Mouse (Mus musculus): ENCODE data around the gene Aqp1. TPM values are rescaled to one million over a fixed set of nuclear protein-coding genes. Genes with fewer than 3 reads are reported as not detected.

The Aqp1 gene
- total RNA-seq (2021): 100 to 1,000 TPM; 108 to 109 TPM
- long read RNA-seq, experiment 1, transcript Aqp1-201 (4 exons, 2,627 nt): major isoform, 11 of 20 reads
- long read RNA-seq, experiment 1, partial matches to known transcripts: 9 of 20 reads
- long read RNA-seq, experiment 1, other reads (novel, unspliced or antisense): 0 of 20 reads
- long read RNA-seq, experiment 2, transcript Aqp1-201 (4 exons, 2,627 nt): major isoform, 26 of 40 reads
- long read RNA-seq, experiment 2, partial matches to known transcripts: 13 of 40 reads
- long read RNA-seq, experiment 2, other reads (novel, unspliced or antisense): 1 of 40 reads

DNA sequence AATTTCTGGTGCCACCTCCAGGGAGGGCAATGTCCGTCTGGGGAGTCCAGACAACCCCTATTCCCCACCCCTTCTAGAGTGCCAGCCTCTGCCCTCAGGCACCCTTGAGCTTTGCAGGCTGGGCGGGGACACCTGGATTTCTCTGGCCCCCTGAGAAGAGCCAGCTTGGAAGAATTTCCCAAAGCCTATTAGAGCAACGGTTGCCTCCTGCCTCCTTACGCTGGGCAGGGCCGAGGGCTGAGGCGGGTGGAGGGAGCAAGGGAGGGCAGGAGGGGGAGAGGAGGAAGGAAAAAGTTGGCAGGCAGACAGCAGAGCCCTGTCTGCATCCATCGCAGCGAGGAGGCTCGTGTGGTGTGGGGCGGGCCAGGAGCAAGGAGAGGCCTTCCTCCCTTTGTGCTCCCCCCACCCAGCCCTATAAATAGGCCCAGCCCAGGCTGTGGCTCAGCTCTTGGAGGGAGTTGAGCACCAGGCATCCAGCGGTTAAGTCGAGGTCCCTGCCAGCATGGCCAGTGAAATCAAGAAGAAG lies at the start of gene Aqp1:
TSS of gene Aqp1 (plus strand) at position 444 of the 526 bp plus-strand sequence.
- DNase-seq (ENCODE audit: low spot score in 2 of 2): peak; percentile 42 to 66

DNA sequence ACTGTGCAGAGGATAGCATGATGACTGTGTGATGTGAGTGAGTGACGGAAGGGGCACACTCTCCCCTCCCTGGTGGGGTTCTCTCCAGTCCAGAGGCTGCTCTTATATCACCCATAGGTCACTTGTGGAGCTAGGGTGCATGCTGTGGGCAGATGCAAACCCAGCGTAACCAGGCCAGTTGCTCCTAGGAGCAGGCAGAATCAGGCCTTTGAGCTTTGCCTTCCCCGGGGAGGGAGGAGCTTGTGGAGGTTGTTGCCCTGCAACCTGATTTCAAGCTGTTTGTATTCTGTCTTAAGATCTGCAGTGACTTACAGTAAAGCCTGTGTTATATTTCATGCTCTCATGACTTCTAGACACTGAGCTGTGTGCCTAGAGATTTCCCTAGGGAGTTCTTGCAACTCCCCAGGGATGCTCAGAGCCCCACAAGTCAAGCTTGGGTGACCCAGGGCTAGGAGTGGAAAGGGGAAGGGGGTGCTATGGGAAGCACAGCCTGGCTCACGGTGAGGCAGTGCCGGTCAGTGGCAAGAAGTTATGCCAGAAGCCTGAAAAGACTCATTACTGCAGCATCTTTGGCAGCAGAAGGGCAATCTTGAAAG lies 48.1 kb upstream of the Aqp1 start:
- no peak for DNase-seq (ENCODE audit: low spot score in 2 of 2)

DNA sequence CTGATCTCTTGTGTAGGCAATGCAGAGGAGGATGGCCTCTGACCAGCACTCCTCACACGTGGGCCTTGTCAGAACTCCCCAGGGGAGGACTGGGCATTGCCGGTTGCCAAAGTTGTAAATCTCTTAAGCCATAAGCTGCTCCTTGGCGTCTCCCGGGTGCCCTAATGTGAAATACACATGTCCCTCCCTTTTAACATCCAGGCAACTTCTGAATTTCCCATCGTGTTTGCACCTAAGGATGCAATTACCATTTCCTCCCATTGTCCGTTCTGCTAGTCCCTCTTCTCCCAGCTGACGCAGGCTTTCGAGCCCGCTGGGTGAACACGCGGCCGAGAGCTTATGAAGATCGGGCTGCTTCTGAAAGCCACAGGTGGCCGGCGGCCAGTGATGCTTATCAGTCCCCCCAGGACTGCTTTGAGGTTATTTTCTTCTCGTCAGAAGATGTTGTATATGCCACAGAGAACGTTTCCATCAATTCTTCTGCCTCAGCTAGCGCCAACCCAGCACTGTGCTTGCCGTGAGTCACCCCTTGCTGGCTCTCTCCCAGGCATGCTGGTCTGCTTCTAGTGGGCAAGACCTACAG lies 41.6 kb upstream of the Aqp1 start:
- DNase-seq (ENCODE audit: low spot score in 2 of 2): peak in 1 of 2 experiments; percentile 36

GRCm38 (mm10) chr6:55295325-55295724 lies 40.9 kb upstream of the Aqp1 start:
- no peak for DNase-seq (ENCODE audit: low spot score in 2 of 2)

- no peak for DNase-seq (ENCODE audit: low spot score in 2 of 2)
Measured at GRCm38 (mm10) chr6:55299482-55299881, 36.8 kb upstream of the Aqp1 start.

GRCm38 (mm10) chr6:55299917-55300316 lies 36.3 kb upstream of the Aqp1 start:
- DNase-seq (ENCODE audit: low spot score in 2 of 2): no peak

DNA sequence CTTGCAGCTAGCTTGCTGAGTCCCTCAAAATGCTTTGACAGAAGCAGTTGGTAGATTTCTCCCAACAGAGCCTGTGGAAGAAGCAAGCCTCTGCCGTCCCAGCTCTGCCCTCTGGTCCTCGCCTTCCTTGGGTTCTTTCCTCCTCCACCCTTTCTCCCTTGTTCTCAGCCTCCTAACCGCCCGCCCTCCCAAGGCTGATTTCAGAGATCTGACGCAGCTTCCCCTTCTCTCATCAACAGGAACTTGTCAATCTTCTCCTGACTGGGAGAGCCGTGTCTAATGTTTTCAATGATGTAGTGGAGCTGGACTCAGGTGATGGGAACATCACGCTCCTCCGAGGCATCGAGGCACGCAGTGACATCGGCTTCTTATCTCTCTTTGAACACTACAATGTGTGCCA lies 35.5 kb upstream of the Aqp1 start:
- no peak for DNase-seq (ENCODE audit: low spot score in 2 of 2)

GRCm38 (mm10) chr6:55310179-55310578 lies 26.1 kb upstream of the Aqp1 start:
- DNase-seq (ENCODE audit: low spot score in 2 of 2): no peak

- no peak for DNase-seq (ENCODE audit: low spot score in 2 of 2)
Measured at GRCm38 (mm10) chr6:55311962-55312361, 24.3 kb upstream of the Aqp1 start.

DNA sequence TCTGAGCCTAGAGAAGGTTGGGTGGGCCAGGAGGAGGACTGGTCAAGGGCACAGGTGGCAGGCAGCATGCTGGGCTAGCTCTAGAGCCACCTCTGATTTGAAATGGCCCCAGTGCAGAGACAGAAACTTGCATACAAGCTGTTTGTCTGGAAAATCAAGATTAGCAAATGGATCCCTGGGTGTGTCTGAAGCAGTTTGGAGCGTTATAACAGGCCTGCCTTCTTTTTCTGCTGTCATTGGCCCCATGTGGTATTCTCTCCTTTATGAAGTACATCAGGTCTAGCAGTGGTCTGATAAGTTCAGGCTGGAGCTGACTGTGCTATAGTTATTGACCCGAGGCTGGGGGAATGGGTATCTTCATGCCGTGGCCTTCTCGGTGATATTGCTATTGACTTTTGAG lies 22.3 kb upstream of the Aqp1 start:
- DNase-seq (ENCODE audit: low spot score in 2 of 2): no peak

GRCm38 (mm10) chr6:55314628-55315027 lies 21.6 kb upstream of the Aqp1 start:
- peak in 1 of 2 experiments; percentile 36 for DNase-seq (ENCODE audit: low spot score in 2 of 2)

- no peak for DNase-seq (ENCODE audit: low spot score in 2 of 2)
Measured at GRCm38 (mm10) chr6:55318597-55318996, 17.6 kb upstream of the Aqp1 start.

DNA sequence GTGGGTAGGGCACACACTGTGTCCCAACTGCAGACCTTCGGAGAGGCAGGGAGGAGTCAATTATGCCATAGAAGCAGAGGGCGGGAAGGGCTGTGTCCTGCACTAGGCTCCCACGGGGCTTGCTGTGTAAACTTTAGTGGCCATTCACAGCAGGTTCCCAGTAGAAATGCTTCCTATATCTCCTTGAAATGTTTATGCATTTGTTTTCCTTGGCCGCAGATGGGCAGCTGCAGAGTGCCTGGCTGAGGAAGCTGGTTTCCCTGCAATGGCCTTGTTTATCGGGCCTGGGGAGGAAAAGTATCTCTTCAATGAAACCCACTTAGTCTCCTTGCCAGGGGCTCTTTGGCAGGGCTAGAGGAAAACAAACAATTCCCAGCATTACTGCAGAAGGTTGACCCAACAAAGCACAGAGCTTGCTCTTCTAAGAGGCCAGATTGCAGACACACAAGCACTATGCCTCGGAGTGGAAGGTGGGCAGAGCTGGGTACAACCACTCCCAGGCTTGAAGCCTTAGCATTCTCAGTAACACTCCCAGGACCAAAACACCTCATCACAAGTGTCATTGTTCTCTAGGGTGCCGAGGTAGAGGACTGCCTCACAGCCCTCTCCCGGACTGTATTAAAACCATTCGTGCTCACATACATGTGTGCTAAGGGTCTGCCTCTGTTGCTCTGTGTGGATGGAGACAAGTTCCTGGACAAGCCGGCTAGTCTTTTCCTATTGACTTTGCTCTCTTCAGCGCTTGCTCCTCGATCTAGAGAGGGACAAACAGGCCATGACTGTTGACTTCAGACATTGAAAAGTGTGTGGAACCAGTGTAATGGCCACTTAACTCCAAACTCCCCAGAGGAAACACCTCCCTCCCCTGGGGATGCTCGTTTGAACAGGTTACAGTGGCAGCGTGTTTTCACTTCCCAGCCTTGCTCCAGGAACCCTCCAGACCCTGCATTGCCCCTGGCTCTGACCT lies 16.4 kb upstream of the Aqp1 start:
- DNase-seq (ENCODE audit: low spot score in 2 of 2): no peak

DNA sequence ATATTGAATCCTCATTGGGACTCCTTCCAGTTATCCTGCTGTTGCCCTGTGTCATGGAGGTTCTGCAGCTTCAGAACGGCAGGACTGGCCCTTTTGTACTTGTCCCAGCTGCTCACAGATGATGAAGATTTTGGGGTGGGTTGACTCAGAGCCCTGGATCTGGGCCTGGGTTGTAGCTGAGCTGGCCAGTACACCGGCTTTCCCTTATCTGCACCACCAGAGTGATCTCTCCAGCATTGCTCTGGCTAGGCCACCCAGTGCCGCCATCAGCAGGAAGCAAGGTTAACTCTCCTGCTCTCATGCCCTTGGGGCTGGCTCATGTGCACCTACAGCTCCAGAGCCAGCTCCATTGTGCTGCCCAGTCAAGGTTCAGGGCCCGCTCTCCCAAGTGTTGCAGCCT lies 15.3 kb upstream of the Aqp1 start:
- no peak for DNase-seq (ENCODE audit: low spot score in 2 of 2)

- DNase-seq (ENCODE audit: low spot score in 2 of 2): no peak
Measured at GRCm38 (mm10) chr6:55321518-55321917, 14.7 kb upstream of the Aqp1 start.

GRCm38 (mm10) chr6:55322980-55323379 lies 13.3 kb upstream of the Aqp1 start:
- DNase-seq (ENCODE audit: low spot score in 2 of 2): no peak

- no peak for DNase-seq (ENCODE audit: low spot score in 2 of 2)
Measured at GRCm38 (mm10) chr6:55323908-55324634, 12.2 kb upstream of the Aqp1 start.

GRCm38 (mm10) chr6:55324785-55325184 lies 11.4 kb upstream of the Aqp1 start:
- DNase-seq (ENCODE audit: low spot score in 2 of 2): no peak

GRCm38 (mm10) chr6:55326299-55326698 lies 9.9 kb upstream of the Aqp1 start:
- no peak for DNase-seq (ENCODE audit: low spot score in 2 of 2)

- no peak for DNase-seq (ENCODE audit: low spot score in 2 of 2)
Measured at GRCm38 (mm10) chr6:55327326-55327725, 8.9 kb upstream of the Aqp1 start.

- DNase-seq (ENCODE audit: low spot score in 2 of 2): no peak
Measured at GRCm38 (mm10) chr6:55328179-55328578, 8.1 kb upstream of the Aqp1 start.
